Comparison of ENCODE assay signal across 14 mouse cellular contexts in the genomic region with DNA sequence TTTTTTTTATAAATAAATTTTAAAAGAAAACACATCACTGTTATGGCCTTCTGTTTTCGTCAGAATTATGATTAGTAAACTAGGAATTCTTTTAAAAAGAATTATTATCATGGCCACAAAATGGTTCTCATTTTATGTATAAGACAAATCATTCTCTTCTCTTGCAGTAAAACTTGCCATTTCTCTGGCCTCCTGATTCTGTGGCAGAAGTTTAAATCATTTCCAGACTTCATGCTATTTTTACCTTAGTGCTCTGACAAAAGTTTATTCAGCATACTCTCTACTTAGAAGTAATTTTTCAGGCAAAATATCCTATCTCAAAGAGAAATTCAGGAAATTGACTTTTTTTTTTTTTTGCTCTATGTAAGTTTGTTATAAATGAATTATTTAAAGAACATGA.
"Had no signal": no experiment of that assay in that cellular context is flagged by ENCODE, and none has a peak within 500 bp of the region (broad histone marks: within the 10 kb centered on the region; RNA-seq: fewer than 3 reads in every experiment).

No protein-coding gene starts in this region.

- DNase-seq: kidney, postnatal 36 days; layer of hippocampus, adult 9-11 months; layer of hippocampus, postnatal 36 days; lung, adult 2 months; lung, postnatal 36 days; right cerebral cortex, postnatal 25 days; thymus, adult 2 months; thymus, postnatal 25 days had no signal

- H3K9ac ChIP-seq: limb, embryonic 12.5 days; liver, embryonic 15.5 days; midbrain, embryonic 13.5 days had no signal

- H3K9me3 ChIP-seq: limb, embryonic 12.5 days; liver, embryonic 15.5 days; midbrain, embryonic 13.5 days had no signal

- H3K27ac ChIP-seq: limb, embryonic 12.5 days; liver, embryonic 15.5 days; midbrain, embryonic 13.5 days; stomach, postnatal 0 days had no signal

- H3K4me2 ChIP-seq: limb, embryonic 12.5 days; liver, embryonic 11.5 days; liver, embryonic 15.5 days; midbrain, embryonic 13.5 days had no signal

- H3K4me3 ChIP-seq: limb, embryonic 12.5 days; liver, embryonic 15.5 days; midbrain, embryonic 13.5 days had no signal

- H3K36me3 ChIP-seq: limb, embryonic 12.5 days; liver, embryonic 15.5 days; midbrain, embryonic 13.5 days had no signal

- H3K4me1 ChIP-seq: limb, embryonic 12.5 days; liver, embryonic 15.5 days; midbrain, embryonic 13.5 days had no signal

- ATAC-seq: lung, postnatal 0 days; midbrain, embryonic 13.5 days had no signal

- H3K27me3 ChIP-seq: limb, embryonic 12.5 days; liver, embryonic 15.5 days; midbrain, embryonic 13.5 days had no signal
